Mouse (Mus musculus) embryonic fibroblast, embryonic 13.5 days (primary cell): ENCODE data around the gene Col4a3bp.

Experiments
- CTCF ChIP-seq: IDR thresholded peaks from 2 replicates; pipeline ENCODE4 v1.5.1; 2011; ENCODE audit warnings: mild to moderate bottlenecking, control low read depth, low read length, moderate library complexity, borderline replicate concordance; ENCODE audit not compliant: insufficient read depth
- POLR2A ChIP-seq: IDR thresholded peaks from 2 replicates; pipeline ENCODE4 v1.6.1; 2011; ENCODE audit warnings: low read depth, mild to moderate bottlenecking, control low read depth, low read length, moderate library complexity

DNA sequence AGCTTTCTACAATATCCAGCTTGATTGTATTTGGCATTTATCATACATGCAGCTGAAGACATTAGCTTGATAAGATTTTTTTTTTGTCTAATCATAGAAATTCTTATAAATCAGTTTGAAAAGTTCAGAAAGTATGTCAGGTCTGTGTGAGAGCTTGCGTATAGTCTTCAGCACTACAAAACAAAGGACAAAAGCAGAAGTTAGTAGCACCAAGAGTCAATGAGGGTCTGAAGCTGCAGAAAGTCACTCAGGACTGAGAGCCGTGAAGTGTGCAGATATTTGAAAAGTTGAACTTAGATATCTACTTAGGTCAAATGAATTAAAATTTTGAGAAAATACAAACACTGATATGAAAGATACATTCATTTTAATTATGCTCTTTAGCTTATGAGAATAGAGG is 36.7 kb downstream of the Col4a3bp start:
- TF ChIP-seq CTCF (no peak), POLR2A (no peak)
